Mouse (Mus musculus): Measurements from ENCODE around the gene Epo. TPM values are rescaled to one million over a fixed set of nuclear protein-coding genes. Genes with fewer than 3 reads are reported as not detected.

Gene Epo
- polyA plus RNA-seq, 1 experiment: not detected

DNA sequence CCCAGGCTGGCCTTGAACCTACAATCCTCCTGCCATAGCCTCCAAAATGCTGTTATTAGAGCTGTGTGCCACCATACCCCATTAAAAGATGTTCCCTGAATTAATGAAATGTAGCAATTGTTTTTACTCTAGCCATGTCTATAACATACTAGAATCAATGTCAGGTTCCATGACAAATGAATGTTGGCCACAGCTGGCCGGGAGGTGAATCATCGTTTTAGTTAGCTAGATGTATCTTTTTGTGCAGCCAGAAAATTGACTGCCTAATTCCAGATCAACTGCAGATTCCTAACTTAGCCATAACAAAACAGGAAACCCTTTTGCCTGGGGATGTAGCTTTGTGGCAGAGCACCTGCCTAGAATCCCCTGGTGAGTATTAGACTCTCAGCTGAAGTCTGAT is 16.8 kb upstream of the Epo start:
- Histone ChIP-seq H3K27ac (ENCODE audit: insufficient read depth, low read depth, low read length) (no peak overlapping the region), H3K4me3 (ENCODE audit: insufficient read depth, low read depth, low read length) (no peak overlapping the region), H3K4me1 (ENCODE audit: control insufficient read depth, insufficient read depth, low read length) (peaks cover 9% of the 10 kb centered on the region)
- no peak for TF ChIP-seq POLR2A (IDR thresholded peaks at IDR 0.05; ENCODE audit: insufficient read depth, low read depth, low read length)
- no peak for TF ChIP-seq CTCF (IDR thresholded peaks at IDR 0.05; ENCODE audit: insufficient read depth, low read depth, low read length)
- 67% methylated on average over 2 of the region's 2 CpGs for WGBS

DNA sequence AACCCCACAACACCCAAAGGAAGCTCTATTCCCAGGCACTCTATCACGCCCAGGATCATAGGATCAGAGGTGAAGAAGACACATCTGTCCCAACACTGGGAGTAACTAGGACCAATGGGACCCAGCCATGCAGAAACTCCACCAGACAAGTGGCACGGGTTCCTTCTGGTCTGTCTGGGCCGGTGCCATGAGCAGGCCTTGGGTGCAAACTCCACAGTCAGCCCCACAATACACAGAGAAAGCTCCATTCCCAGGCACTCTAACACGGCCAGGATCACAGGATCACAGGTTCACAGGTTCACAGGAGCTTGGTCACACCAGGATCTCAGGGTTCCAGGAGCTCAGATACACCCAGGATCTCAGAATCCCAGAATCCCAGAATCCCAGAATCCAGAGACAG is 12.6 kb upstream of the Epo start:
- no peak for TF ChIP-seq POLR2A (IDR thresholded peaks at IDR 0.05; ENCODE audit: insufficient read depth, low read depth, low read length)
- no peak for TF ChIP-seq CTCF (IDR thresholded peaks at IDR 0.05; ENCODE audit: insufficient read depth, low read depth, low read length)
- WGBS: 84% methylated on average over 4 of the region's 4 CpGs
- Histone ChIP-seq H3K4me3 (ENCODE audit: insufficient read depth, low read depth, low read length) (no peak overlapping the region), H3K4me1 (ENCODE audit: control insufficient read depth, insufficient read depth, low read length) (no peaks in the 10 kb centered on the region), H3K27ac (ENCODE audit: insufficient read depth, low read depth, low read length) (no peak overlapping the region)

DNA sequence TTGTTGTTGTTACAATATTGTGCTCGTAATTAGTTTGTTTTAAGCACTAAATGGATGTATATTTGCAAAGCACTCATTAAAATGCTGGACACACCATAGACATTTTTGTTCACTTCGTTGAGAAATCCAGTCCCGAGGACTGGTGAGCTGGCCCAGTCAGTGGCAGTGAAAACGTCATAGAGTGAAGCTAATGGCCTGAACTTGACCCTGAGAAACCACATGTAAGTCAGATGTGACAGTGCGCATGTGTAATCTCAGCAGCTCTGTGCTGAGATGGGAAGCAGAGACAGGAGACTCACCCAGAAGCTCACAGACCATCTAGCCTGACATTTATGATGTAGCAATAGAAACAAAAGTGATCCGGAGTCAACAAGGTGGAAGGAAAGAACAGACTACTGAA is 11.9 kb upstream of the Epo start:
- H3K4me3 ChIP-seq (ENCODE audit: insufficient read depth, low read depth, low read length): no peak overlapping the region
- 62% methylated on average over 6 of the region's 6 CpGs for WGBS
- H3K27ac ChIP-seq (ENCODE audit: insufficient read depth, low read depth, low read length): no peak overlapping the region
- TF ChIP-seq POLR2A (IDR thresholded peaks at IDR 0.05; ENCODE audit: insufficient read depth, low read depth, low read length) (no peak), CTCF (IDR thresholded peaks at IDR 0.05; ENCODE audit: insufficient read depth, low read depth, low read length) (no peak)
- H3K4me1 ChIP-seq (ENCODE audit: control insufficient read depth, insufficient read depth, low read length): no peaks in the 10 kb centered on the region

DNA sequence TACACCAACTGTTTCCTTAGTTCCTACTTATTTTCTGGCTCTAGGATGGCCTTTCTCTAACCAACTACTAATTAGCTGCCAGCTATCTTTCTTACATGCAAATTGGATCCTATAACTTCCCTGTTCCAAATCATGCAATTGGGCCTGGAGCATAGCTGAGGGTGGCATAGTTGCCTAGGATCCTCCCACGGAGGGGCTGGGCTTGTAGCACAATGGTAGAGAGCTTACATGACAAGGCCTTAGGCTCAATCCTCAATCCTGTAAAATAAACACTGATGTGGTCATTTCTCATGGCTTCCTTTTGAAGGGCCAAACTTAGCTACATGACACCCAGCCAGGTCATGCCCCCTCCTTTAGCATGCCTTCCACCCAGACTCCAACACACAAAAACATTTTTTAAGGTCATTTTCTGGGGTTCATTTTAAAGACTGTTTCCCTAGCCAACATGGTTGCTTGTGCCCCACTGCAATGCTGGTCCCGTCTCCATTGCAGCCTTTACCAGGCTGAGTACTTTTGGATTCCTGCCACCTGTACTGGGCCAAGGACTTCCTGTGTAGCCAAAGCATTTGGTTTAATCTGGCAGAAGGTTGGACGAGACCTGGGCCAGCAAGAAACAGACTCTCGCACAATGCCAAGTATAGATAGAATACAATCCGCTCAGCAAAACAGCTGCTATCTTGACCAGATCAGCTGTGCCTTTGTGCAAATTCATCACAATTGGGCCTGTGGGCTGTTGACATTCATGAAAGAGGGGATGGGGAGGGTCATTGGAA is 8.9 kb upstream of the Epo start:
- Histone ChIP-seq H3K4me3 (ENCODE audit: insufficient read depth, low read depth, low read length) (no peak overlapping the region), H3K27ac (ENCODE audit: insufficient read depth, low read depth, low read length) (no peak overlapping the region), H3K4me1 (ENCODE audit: control insufficient read depth, insufficient read depth, low read length) (peaks cover 4% of the 10 kb centered on the region)
- no peak for TF ChIP-seq CTCF (IDR thresholded peaks at IDR 0.05; ENCODE audit: insufficient read depth, low read depth, low read length)
- no peak for TF ChIP-seq POLR2A (IDR thresholded peaks at IDR 0.05; ENCODE audit: insufficient read depth, low read depth, low read length)
- 52% methylated on average over 5 of the region's 5 CpGs for WGBS

DNA sequence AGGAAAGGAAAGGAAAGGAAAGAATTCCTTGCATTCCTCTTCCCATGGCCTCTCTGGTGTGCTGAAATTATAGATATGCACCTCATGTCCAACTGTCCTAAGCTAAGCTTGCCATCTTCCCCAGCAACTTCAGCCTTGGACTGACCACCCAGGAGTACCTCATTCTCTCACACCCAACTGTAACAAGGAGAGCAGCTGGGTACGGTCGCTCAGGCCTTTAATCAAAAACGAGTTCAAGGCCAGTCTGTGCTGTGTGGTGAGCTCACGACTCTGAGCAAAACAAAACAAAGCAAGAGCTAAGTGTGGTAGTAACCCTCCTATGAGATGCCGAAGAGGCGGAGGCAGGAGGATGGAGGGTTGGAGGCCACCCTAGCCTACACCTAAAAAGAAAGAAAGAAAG is 7.9 kb upstream of the Epo start:
- Histone ChIP-seq H3K4me3 (ENCODE audit: insufficient read depth, low read depth, low read length) (no peak overlapping the region), H3K27ac (ENCODE audit: insufficient read depth, low read depth, low read length) (no peak overlapping the region), H3K4me1 (ENCODE audit: control insufficient read depth, insufficient read depth, low read length) (peaks cover 4% of the 10 kb centered on the region)
- WGBS: 75% methylated on average over 6 of the region's 6 CpGs
- TF ChIP-seq CTCF (IDR thresholded peaks at IDR 0.05; ENCODE audit: insufficient read depth, low read depth, low read length) (no peak), POLR2A (IDR thresholded peaks at IDR 0.05; ENCODE audit: insufficient read depth, low read depth, low read length) (no peak)

DNA sequence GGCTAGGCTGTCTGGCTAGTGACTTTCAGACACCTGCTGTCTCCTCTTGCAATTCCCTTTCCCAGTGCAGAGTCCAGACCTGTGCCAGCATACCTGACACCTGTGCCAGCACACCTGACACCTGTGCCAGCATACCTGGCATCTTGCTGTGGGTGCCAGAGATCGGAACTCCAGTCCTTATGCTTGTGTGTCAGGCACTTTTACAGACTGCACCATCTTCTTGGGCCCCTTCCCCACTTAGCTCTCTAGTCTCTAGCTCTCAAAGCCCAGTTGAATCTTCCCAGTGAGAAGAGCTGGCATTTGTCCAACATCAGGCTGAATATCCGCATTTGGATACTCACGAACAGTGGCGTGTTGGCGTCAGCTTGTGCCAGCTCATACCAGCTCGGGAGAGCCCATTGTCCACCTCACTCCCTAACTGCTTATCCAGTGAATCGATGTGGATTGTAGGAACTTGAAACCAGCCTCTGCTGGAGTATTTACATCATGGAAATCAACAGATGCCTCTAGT is 6.3 kb upstream of the Epo start:
- TF ChIP-seq CTCF (IDR thresholded peaks at IDR 0.05; ENCODE audit: insufficient read depth, low read depth, low read length) (no peak), POLR2A (IDR thresholded peaks at IDR 0.05; ENCODE audit: insufficient read depth, low read depth, low read length) (no peak)
- H3K4me3 ChIP-seq (ENCODE audit: insufficient read depth, low read depth, low read length): no peak overlapping the region
- no peak overlapping the region for H3K27ac ChIP-seq (ENCODE audit: insufficient read depth, low read depth, low read length)
- peaks cover 4% of the 10 kb centered on the region for H3K4me1 ChIP-seq (ENCODE audit: control insufficient read depth, insufficient read depth, low read length)
- WGBS: 21% methylated on average over 7 of the region's 7 CpGs

DNA sequence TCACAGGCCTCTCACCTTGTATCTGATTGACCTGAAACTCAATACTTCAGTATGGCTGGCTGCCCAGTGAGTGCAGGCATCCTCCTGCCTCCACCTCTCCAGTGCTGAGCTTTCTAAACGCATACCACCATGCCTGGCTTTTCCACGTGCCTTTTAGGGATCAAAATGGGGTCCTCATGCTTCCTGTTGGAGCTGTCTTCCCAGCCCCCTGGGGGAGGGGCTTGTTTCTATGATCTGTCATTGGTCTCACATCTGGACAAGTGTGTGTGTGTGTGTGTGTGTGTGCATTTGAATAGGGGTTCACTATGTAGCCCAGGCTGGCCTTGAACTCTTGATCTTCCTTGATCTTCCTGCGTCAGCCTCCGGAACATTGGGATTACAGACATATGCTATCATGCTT is 4.4 kb upstream of the Epo start:
- H3K4me1 ChIP-seq (ENCODE audit: control insufficient read depth, insufficient read depth, low read length): peaks cover 4% of the 10 kb centered on the region
- H3K27ac ChIP-seq (ENCODE audit: insufficient read depth, low read depth, low read length): no peak overlapping the region
- 68% methylated on average over 4 of the region's 4 CpGs for WGBS
- TF ChIP-seq POLR2A (IDR thresholded peaks at IDR 0.05; ENCODE audit: insufficient read depth, low read depth, low read length) (no peak), CTCF (IDR thresholded peaks at IDR 0.05; ENCODE audit: insufficient read depth, low read depth, low read length) (no peak)
- H3K4me3 ChIP-seq (ENCODE audit: insufficient read depth, low read depth, low read length): no peak overlapping the region

DNA sequence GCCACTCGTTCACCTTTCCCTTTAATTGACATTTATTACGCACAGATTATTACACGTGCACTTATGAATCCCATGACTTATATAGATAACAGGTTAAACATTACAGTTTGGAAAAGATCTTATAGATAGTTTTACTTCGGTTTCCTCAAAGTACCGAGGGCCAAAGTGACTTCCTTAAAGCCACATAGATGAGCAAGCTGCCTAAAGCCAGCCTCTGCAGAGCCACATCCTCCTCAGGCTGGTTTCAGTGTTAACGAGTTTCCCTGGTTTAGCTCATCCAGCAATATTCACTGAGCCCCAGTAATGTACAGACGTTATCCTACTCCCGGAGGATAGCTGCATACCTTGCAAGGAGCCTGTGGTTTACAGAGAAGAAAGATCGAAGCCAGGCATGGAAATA is 2.3 kb upstream of the Epo start:
- TF ChIP-seq POLR2A (IDR thresholded peaks at IDR 0.05; ENCODE audit: insufficient read depth, low read depth, low read length) (no peak), CTCF (IDR thresholded peaks at IDR 0.05; ENCODE audit: insufficient read depth, low read depth, low read length) (no peak)
- Histone ChIP-seq H3K4me1 (ENCODE audit: control insufficient read depth, insufficient read depth, low read length) (peaks cover 6% of the 10 kb centered on the region), H3K27ac (ENCODE audit: insufficient read depth, low read depth, low read length) (no peak overlapping the region), H3K4me3 (ENCODE audit: insufficient read depth, low read depth, low read length) (no peak overlapping the region)
- 81% methylated on average over 9 of the region's 9 CpGs for whole genome bisulfite sequencing

DNA sequence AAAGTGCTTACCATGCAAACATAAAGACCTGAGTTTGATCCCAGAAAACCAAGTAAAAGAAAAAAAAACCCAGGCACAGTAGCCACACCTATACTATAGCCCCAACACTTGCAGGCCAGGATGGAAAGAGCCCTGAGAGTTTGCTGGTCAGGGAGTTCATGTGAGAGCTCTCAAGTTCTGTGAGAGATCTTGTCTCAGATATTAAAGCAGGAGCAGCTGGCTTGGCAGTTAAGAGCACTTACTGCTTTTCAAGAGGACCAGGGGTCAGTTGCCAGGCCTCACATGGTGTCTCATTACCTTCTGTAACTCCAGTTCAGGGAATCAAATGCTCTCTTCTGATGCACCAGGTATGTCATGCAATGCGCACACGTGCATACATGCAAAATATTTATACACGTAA is 1.7 kb upstream of the Epo start:
- Histone ChIP-seq H3K4me1 (ENCODE audit: control insufficient read depth, insufficient read depth, low read length) (peaks cover 10% of the 10 kb centered on the region), H3K4me3 (ENCODE audit: insufficient read depth, low read depth, low read length) (no peak overlapping the region), H3K27ac (ENCODE audit: insufficient read depth, low read depth, low read length) (no peak overlapping the region)
- WGBS: 98% methylated on average over 3 of the region's 3 CpGs
- TF ChIP-seq POLR2A (IDR thresholded peaks at IDR 0.05; ENCODE audit: insufficient read depth, low read depth, low read length) (no peak), CTCF (IDR thresholded peaks at IDR 0.05; ENCODE audit: insufficient read depth, low read depth, low read length) (no peak)
